Mouse (Mus musculus) large intestine, adult 2 months (tissue): Measurements from ENCODE around the gene Col9a2. TPM values are rescaled to one million over a fixed set of nuclear protein-coding genes. Genes with fewer than 3 reads are reported as not detected.

Source experiments
- DNase-seq: peaks from one replicate; pipeline ENCODE4 v3.0.0-alpha.2; 2012; ENCODE audit warnings: low read depth, low spot score
- WGBS: fragments of 180-500 bp; shearing (Covaris S2); methylation state at CpG from one replicate; pipeline ENCODE4 v1.1.7; 2018; 5-methylcytosine and 5-hydroxymethylcytosine counted together
- polyA plus RNA-seq: library from polyadenylated mRNA; depleted of rRNA; stranded (reverse); fragments of >200 nt; gene quantifications from 2 replicates; pipeline ENCODE4 v1.2.3, GENCODE M21; 2012

Col9a2 gene
- polyA plus RNA-seq, 1 experiment = 0.16 TPM

GRCm38 (mm10) chr4:121018250-121018649 is 20.9 kb upstream of the Col9a2 start:
- no peak for DNase-seq
- WGBS = 80% methylated on average over 3 of the region's 3 CpGs

- 72% methylated on average over 10 of the region's 10 CpGs for WGBS
- DNase-seq = no peak
Observed at GRCm38 (mm10) chr4:121020040-121020790, 19.0 kb upstream of the Col9a2 start.

GRCm38 (mm10) chr4:121021911-121022310 is 17.3 kb upstream of the Col9a2 start:
- DNase-seq = no peak

- no peak for DNase-seq
- WGBS = 82% methylated on average over 7 of the region's 7 CpGs
Observed at GRCm38 (mm10) chr4:121023464-121023863, 15.7 kb upstream of the Col9a2 start.

- 65% methylated on average over 2 of the region's 2 CpGs for WGBS
Observed at GRCm38 (mm10) chr4:121023941-121024340, 15.2 kb upstream of the Col9a2 start.

GRCm38 (mm10) chr4:121025681-121026080 is 13.5 kb upstream of the Col9a2 start:
- no peak for DNase-seq
- WGBS = 65% methylated on average over 2 of the region's 2 CpGs

More at GRCm38 (mm10) chr4:121023941-121024340, 15.2 kb upstream of the Col9a2 start:
- no peak for DNase-seq

GRCm38 (mm10) chr4:121028146-121028545 is 11.0 kb upstream of the Col9a2 start:
- WGBS = 33% methylated on average over 1 of the region's 1 CpGs
- DNase-seq = no peak

GRCm38 (mm10) chr4:121028659-121029392 is 10.4 kb upstream of the Col9a2 start:
- DNase-seq = no peak
- WGBS = 36% methylated on average over 14 of the region's 14 CpGs

GRCm38 (mm10) chr4:121029632-121030031 is 9.6 kb upstream of the Col9a2 start:
- no peak for DNase-seq
- WGBS = 57% methylated on average over 3 of the region's 3 CpGs

GRCm38 (mm10) chr4:121031440-121031839 is 7.7 kb upstream of the Col9a2 start:
- WGBS = 44% methylated on average over 4 of the region's 4 CpGs
- no peak for DNase-seq

GRCm38 (mm10) chr4:121033006-121033405 is 6.2 kb upstream of the Col9a2 start:
- DNase-seq = no peak

GRCm38 (mm10) chr4:121040323-121040722 is 1.1 kb downstream of the Col9a2 start:
- DNase-seq = no peak
- 56% methylated on average over 14 of the region's 14 CpGs for WGBS

More at GRCm38 (mm10) chr4:121033006-121033405, 6.2 kb upstream of the Col9a2 start:
- 81% methylated on average over 2 of the region's 2 CpGs for WGBS

GRCm38 (mm10) chr4:121040897-121041671 is 1.9 kb downstream of the Col9a2 start:
- no peak for DNase-seq
- 19% methylated on average over 18 of the region's 18 CpGs for WGBS

- WGBS = 85% methylated on average over 5 of the region's 5 CpGs
- no peak for DNase-seq
Observed at GRCm38 (mm10) chr4:121042472-121042871, 3.3 kb downstream of the Col9a2 start.

GRCm38 (mm10) chr4:121042946-121043345 is 3.8 kb downstream of the Col9a2 start:
- WGBS = 70% methylated on average over 3 of the region's 3 CpGs
- no peak for DNase-seq

- DNase-seq = no peak
- WGBS = 44% methylated on average over 4 of the region's 4 CpGs
Observed at GRCm38 (mm10) chr4:121051863-121052262, 12.7 kb downstream of the Col9a2 start.

GRCm38 (mm10) chr4:121052454-121053323 is 13.5 kb downstream of the Col9a2 start:
- DNase-seq = no peak
- 19% methylated on average over 35 of the region's 35 CpGs for WGBS

GRCm38 (mm10) chr4:121056342-121056741 is 17.2 kb downstream of the Col9a2 start:
- 45% methylated on average over 3 of the region's 3 CpGs for WGBS
- no peak for DNase-seq

- WGBS = 72% methylated on average over 2 of the region's 2 CpGs
- no peak for DNase-seq
Observed at GRCm38 (mm10) chr4:121057032-121057431, 17.8 kb downstream of the Col9a2 start.
